Mouse (Mus musculus): ENCODE data around the gene Gpatch4. TPM values are rescaled to one million over a fixed set of nuclear protein-coding genes. Genes with fewer than 3 reads are reported as not detected.

Gene Gpatch4
- 13.5 and 14.6 TPM in 2 replicates for polyA plus RNA-seq (2012; rRNA removed)

DNA sequence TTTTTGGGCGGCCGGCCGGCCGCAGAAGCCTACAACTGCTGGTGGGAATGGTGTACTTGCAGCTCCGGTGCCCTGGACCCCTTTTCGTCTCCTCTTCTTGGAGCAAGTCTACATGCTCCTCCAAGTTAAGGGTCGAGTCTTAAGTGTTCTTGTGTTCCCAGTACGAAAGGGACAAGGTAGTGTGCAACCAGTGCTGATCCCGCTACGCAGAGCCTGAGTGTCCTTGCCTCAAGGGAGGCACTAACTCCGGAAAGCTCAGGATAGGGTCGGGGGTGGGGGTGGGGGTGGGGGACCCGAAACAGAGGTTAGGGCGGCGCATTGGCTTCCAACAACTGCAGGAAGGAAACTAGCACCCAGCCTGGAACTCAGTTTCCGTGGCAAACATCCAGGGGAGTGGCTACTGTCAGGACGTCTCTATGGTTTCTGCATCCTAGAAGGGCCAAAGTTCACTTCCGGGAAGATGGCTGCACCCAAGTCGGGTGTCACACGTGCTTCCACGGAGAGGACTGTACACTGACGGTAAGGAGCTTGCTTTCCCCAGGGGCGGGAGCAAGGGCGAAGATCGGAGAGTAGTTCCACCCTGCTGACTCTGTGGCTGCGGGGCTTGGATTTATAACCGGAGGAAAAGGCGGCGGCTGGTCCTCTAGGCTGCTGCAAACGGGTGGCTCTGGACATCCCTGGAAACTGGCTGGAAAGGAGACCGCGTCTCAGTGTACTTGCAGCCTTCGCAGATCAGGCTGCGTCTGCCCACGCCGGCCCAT is at the start of gene Gpatch4:
Gene Gpatch4 (plus strand): TSS at position 448 of the 761 bp plus-strand sequence.

GRCm38 (mm10) chr3:88000181-88000580 is 42.7 kb upstream of the Gpatch4 start, which contains the start of gene Bcan:
Bcan (minus strand) TSS chr3:88000230.

GRCm38 (mm10) chr3:88027434-88028186 is 15.3 kb upstream of the Gpatch4 start, which contains the start of gene Hapln2:
Hapln2 (minus strand) TSS chr3:88027583.

DNA sequence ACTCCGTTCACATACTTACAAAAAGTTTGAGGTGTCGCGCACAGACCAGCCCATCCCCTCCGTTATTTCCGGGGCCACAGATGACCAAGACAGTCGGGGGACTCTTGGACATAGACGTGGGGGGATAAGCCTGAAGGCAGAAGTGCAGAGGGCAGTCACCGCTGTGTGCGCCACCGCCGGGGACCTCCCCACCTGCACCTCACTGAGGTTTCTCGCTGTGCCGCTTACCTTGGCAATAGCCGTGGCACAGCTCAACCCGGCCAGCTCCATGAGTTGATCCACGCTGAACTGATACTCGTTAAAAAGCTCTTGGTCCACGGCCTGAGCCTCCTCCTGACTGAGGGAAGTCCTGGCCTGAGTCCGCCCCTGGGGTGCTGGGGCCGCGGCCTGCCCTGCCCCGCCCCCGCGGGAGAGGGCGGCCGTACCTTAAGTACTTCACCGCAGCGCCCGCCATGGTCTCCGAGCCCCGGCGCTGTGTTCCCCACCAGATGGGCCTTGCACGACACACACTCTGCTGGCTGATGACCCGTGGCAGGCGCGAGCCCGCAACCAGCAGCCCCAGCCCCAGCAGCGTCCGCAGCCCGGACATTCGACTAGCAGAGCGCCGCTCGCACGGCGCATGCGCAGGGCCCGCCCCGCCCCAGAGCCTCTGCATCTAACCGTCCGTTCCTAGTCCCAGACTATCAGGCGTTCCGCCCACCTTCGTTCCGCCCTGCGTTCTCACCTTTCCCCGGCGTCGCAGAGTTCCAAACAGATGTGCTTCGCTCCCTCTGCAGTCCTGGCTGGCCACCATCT is 15.2 kb downstream of the Gpatch4 start, which contains the start of gene Naxe:
Gene Naxe (minus strand): TSS at position 594 of the 795 bp plus-strand sequence.

GRCm38 (mm10) chr3:88078204-88078603 is 35.3 kb downstream of the Gpatch4 start, which contains the start of gene Ttc24:
Ttc24 (minus strand) TSS chr3:88078304.

DNA sequence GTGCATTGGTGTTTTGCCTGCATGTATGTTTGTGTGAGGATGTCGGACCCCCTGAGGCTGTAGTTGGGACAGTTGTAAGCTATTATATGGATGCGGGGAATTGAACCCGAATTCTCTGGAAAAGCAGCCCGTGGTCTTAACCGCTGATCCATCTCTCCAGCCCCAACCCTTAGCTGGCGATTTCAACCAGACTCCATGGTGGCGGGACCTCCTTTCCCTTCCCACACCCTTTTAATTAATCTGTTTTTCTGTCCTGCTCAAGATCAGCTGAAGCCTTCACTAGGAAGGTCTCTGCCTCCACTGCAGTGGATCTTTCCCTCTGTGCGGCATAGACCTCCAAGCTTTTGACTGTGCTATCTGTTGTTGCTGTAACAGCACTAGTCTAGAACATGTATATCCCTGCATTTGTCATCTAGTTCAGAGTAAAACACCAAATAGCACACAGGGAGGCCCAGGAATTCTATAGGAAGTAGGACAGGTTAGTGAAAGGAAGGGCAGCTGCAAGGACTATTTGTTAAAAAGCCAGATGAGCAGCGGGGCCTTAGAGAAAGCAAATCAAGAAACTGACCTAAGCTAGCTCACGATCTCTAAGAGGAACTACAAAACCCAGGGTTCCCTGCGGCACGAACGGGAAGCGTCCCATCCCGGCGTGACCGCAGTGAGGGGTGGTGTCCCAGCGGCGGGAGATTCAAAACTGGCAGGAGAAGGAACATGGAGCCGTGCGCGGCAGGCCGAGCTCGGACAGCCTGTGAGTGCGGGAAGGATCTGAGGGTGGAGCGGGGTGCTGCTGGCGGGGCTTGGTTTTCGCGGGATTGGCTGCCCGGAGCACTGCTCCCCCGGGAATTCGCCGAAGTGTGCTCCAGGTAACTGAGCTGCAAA is 38.7 kb downstream of the Gpatch4 start, which contains the start of gene Iqgap3:
Gene Iqgap3 (plus strand): TSS at position 627 of the 879 bp plus-strand sequence.

Other genes starting within 250 kb of the Gpatch4 start
- 0.09 TPM in 2 replicates for gene Ntrk1, start 247.9 kb upstream of the Gpatch4 start, polyA plus RNA-seq (2012; rRNA removed)
- 0.02 and 0.05 TPM in 2 replicates for gene Insrr, start 246.2 kb upstream of the Gpatch4 start, polyA plus RNA-seq (2012; rRNA removed)
- 4.1 and 5.0 TPM in 2 replicates for gene Pear1, start 218.8 kb upstream of the Gpatch4 start, polyA plus RNA-seq (2012; rRNA removed)
- gene Sh2d2a, start 196.4 kb upstream of the Gpatch4 start, polyA plus RNA-seq (2012; rRNA removed), result 0.05 and 0.09 TPM in 2 replicates
- 15.3 and 16.8 TPM in 2 replicates for gene Prcc, start 157.5 kb upstream of the Gpatch4 start, polyA plus RNA-seq (2012; rRNA removed)
- gene Hdgf, start 136.8 kb upstream of the Gpatch4 start, polyA plus RNA-seq (2012; rRNA removed), result 182 and 186 TPM in 2 replicates
- gene Mrpl24, start 123.6 kb upstream of the Gpatch4 start, polyA plus RNA-seq (2012; rRNA removed), result 56.6 and 60.1 TPM in 2 replicates
- 12.8 and 16.7 TPM in 2 replicates for gene Isg20l2, start 112.8 kb upstream of the Gpatch4 start, polyA plus RNA-seq (2012; rRNA removed)
- gene Rrnad1, start 112.4 kb upstream of the Gpatch4 start, polyA plus RNA-seq (2012; rRNA removed), result 8.5 and 8.9 TPM in 2 replicates
- gene Crabp2, start 94.4 kb upstream of the Gpatch4 start, polyA plus RNA-seq (2012; rRNA removed), result 0.09 and 0.93 TPM in 2 replicates
- gene Nes, start 72.0 kb upstream of the Gpatch4 start, polyA plus RNA-seq (2012; rRNA removed), result 1.1 and 1.8 TPM in 2 replicates
- gene Bcan, start 42.9 kb upstream of the Gpatch4 start, polyA plus RNA-seq (2012; rRNA removed), result 0.01 TPM in 1 of 2 replicates, not detected in the other
- gene Hapln2, start 15.5 kb upstream of the Gpatch4 start, polyA plus RNA-seq (2012; rRNA removed), result not detected in 2 replicates
- 22.7 and 25.6 TPM in 2 replicates for gene Naxe, start 15.4 kb downstream of the Gpatch4 start, polyA plus RNA-seq (2012; rRNA removed)
- gene Ttc24, start 35.2 kb downstream of the Gpatch4 start, polyA plus RNA-seq (2012; rRNA removed), result not detected in 2 replicates
- gene Iqgap3, start 38.9 kb downstream of the Gpatch4 start, polyA plus RNA-seq (2012; rRNA removed), result 7.0 and 8.7 TPM in 2 replicates
- 8.7 and 10.4 TPM in 2 replicates for gene Mef2d, start 99.3 kb downstream of the Gpatch4 start, polyA plus RNA-seq (2012; rRNA removed)
- gene Rhbg, start 211.6 kb downstream of the Gpatch4 start, polyA plus RNA-seq (2012; rRNA removed), result 5.2 and 5.9 TPM in 2 replicates
- 0.05 TPM in 1 of 2 replicates, not detected in the other for gene Gm38392, start 244.1 kb downstream of the Gpatch4 start, polyA plus RNA-seq (2012; rRNA removed)

Measured in liver, embryonic 14 days (tissue).